Mouse (Mus musculus): ENCODE results near the gene Arl8a. TPM values are rescaled to one million over a fixed set of nuclear protein-coding genes. Genes with fewer than 3 reads are reported as not detected.
"Not testable (repeated sequence)": the region's sequence is repeated elsewhere in the genome, so short reads cannot be mapped to it uniquely, and the experiment has no call there.

Arl8a gene
- polyA plus RNA-seq, 1 experiment: 61.0 TPM

DNA sequence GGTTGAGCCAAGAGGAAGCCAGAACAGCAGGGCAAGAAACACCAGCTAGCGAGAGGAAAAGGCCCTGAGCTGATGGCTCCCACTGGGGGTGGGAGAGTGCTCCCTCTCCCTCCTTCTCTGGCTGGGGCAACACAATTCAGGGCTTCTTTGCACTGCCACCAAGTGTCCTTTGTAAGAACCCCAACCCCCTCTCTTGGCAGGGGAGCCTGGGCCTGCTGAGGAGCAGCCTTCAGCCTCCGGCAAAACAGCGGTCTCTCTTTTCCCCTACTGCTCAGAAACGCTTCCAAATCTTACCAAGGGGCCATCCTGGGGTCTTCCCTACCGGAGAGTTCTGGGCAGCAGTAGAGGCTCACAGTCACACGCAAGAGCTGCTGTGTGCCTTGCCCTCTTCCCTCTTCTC lies 16.1 kb downstream of the Arl8a start:
- no peak for DNase-seq (ENCODE audit: low read depth, low spot score)
- 77% methylated on average over 6 of the region's 6 CpGs for WGBS

DNA sequence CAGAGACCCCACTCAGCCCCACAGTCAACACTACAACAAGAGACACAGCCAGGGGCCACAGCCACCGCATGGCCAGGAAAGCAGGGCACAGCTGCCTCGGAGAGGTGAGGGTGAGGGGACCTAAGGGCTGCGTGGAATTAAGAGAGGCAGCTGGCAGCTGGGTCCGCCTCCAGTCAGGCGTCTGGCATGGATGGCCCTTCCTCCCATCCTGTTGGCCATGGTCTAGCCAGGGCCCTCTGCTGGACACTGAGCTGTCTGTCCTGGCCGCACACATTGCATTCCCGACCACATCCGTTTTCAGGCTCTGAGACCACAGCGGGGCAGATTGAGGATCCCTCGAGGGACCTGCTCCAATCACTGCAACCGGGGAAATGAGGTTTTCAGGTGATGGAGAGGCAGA lies 20.8 kb downstream of the Arl8a start, which contains the start of gene Gpr37l1:
Gpr37l1 (minus strand) TSS at position 247 of the 400 bp plus-strand sequence.
- DNase-seq (ENCODE audit: low read depth, low spot score): no peak
- WGBS: 71% methylated on average over 11 of the region's 11 CpGs

DNA sequence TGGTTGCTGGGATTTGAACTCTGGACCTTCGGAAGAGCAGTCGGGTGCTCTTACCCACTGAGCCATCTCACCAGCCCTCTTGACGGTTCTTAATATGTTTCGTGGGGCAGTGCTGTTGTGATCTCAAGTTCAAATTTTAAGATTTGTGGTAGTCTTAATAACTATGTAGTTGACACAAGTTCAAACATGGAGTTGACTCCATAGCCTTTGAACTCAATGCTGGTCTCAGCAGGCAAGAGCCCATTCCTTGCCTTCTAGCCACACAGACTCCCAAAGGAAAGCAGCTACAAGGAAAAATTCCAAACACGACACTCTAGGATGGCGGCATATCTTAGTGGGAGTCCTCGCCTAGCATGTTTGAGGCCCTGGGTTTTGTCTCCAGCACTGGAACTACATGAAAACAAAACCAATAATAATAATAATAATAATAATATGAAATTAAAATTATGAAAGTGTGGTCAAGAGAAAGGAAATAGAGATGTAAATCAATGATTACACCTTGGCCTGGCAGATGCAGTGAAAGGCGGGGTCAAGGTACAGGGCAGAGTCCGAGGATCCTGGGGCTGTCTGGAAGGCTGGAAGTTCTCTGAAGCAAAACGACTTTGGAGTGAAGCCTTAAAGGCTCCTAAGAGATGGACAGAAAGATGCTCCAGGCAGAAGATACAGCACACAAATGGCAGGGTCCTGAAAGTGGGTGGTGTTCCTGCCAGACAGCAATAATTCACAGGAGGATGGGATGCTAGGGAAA lies 22.0 kb downstream of the Arl8a start:
- 76% methylated on average over 10 of the region's 10 CpGs for WGBS

DNA sequence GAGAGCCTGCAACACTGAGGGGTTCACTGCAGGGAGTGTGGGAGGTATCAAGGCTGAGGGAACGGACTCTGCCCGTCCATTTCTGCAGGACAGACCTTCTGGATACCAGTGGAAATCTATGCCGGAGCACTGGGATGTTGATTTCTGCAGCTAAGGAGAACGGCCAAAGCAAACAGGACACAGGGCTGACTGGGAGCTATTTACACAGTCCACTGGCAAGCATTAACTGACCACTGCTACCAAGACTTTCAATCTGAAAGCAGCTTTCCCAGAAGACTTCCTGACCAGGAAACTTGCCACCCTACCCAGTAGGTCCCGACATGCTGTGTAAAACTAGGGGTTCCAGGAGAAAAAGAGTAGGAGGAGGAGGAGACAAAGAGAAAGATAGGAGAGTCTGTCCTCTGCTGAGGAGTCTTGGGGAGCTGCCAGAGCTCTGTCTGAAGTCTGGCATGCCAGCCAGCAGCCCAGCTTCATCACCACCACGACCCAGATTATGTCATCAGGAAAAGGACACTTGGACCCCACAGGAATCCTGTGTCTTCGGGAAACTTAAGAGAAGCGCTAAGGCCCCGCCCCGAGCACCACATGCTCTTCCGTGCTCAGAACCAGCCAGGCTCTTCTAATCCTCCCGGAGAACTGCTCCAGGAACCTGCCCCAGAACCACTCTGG lies 23.1 kb downstream of the Arl8a start:
- no peak for DNase-seq (ENCODE audit: low read depth, low spot score)
- 22% methylated on average over 12 of the region's 12 CpGs for WGBS

More for the DNA sequence above, 22.0 kb downstream of the Arl8a start:
- DNase-seq (ENCODE audit: low read depth, low spot score): no peak

DNA sequence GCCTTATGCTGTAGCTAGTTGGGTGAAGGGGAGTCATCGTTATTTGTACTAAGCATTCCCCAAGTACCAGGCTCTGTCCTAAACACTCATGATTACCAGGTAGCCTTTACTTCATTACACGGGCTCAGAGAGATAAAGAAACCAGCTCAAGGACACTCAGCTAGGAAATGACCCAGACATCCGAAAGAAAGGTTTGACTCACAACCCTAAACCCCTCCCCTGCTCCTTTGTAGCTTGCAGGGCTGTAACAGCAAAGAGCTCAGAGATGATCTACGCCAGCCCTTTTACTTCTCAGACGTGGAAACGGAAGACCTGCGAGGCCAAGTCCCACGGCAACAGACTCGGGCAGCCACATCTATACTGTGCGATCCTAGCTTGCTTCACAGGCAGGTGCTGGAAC lies 23.7 kb downstream of the Arl8a start:
- WGBS: 44% methylated on average over 10 of the region's 10 CpGs
- DNase-seq (ENCODE audit: low read depth, low spot score): no peak

DNA sequence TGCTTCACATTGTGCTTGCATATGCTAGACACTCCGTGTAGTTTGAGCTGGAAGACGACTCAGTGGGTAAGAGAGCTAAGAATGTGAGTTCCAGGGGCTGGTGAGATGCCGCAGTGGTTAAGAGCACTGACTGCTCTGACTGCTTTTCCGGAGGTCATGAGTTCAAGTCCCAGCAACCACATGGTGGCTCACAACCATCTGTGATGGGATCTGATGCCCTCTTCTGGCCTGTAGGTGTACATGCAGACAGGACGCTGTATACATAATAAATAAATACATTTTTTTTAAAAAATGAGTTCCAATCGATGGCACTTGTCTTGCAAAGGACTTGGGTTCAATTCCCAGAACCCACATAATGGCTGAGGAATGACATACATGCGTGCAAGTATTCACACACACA lies 24.6 kb downstream of the Arl8a start:
- 79% methylated on average over 7 of the region's 7 CpGs for WGBS
- DNase-seq (ENCODE audit: low read depth, low spot score): no peak

DNA sequence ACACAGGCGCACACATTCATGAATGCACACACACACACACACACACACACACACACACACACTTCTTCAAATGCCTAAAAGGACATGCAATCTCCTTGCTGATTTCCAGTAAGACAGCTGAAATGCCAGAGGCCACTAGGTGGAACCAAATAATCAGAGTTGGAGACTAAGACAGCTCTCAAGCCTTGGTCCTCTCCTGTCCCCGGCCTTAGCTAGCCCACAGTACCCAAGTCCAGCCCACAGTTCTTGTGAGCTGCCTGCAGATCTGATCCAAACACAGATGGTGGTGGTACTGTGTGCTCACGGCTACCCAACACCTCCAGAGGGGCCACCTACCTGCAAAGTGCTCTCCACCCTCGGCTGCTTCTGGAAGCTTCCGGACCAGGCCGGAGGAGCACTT lies 25.4 kb downstream of the Arl8a start:
- WGBS: 42% methylated on average over 6 of the region's 6 CpGs
- DNase-seq (ENCODE audit: low read depth, low spot score): no peak

DNA sequence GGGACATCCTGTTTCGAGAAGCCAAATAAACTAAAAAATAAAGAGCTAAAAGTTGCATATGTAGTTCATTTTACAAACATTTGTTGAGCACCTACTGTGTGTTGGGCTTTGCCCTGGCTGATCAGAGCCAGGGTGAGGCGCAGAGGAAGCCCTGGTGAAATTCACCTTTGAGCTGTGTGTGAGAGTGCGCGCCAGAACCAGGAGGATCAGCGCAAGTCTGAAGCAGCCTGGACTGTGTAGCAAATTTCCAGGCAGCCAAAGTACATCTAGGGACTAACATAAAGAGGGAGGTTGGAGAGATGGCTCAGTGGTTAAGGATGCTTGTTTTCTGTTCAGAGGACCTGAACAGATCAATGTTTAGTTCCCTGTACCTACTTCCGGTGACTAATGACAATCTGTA lies 26.7 kb downstream of the Arl8a start:
- no peak for DNase-seq (ENCODE audit: low read depth, low spot score)
- 86% methylated on average over 6 of the region's 6 CpGs for WGBS

DNA sequence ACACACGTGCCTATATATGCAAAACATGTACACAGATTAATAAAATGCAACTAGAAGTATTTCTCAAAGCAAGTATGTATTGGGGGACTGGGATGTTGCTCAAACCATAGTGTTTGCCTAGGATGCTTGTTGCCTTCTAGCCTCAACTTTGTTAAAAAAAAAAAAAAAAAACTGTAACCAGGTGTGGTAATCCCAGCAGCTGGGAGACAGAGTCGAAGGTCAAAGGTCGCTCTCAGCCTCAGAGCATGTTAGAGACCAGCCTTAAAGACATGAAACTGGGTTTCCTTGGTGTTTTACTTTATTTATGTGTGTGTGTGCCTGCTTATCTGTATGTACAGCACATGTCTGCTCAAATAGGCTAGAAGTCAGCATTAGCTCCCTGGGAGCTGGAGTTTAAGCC lies 28.6 kb downstream of the Arl8a start:
- DNase-seq (ENCODE audit: low read depth, low spot score): no peak

DNA sequence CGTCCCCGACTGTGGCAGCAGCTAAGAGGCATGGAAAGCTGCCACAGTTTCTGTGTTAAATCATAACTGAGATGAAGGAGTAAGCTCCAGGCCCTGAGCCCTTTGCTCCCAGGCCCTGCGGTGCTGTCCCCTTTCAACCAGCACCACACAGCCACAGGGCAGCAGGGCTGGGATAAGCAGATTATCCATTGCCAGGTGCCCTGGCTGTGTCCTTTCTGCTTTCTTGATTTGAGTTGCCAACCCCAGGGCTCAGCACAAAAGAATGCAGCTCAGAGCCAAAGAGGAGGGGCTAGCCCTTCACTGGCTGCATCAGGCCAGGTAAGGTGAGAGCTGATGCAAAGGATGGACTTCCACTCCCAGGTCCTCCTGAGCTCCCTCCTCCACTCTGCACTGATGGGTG lies 31.1 kb downstream of the Arl8a start:
- WGBS: 93% methylated on average over 3 of the region's 3 CpGs
- no peak for DNase-seq (ENCODE audit: low read depth, low spot score)

More for the DNA sequence above, 28.6 kb downstream of the Arl8a start:
- WGBS: 40% methylated on average over 3 of the region's 3 CpGs

DNA sequence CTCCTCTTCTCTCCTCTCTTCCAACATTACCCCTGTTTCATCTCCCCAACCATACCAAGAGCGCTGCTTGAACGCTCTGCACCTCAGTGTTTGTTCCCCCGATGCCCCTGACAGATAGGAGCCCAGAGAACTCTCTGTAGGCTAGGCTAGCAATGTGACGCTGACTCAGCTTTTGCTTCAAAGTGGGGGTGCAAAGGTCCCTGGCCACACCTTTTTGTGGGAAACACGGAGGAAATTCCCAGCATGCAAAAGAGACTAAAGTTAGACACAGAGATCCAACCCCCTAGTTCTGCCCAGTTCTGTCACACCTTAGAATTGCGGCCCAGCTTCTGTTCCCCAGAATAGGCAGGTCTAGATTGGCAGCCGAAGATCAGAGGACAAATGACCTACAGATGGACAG lies 32.2 kb downstream of the Arl8a start:
- DNase-seq (ENCODE audit: low read depth, low spot score): no peak
- 40% methylated on average over 7 of the region's 7 CpGs for WGBS

DNA sequence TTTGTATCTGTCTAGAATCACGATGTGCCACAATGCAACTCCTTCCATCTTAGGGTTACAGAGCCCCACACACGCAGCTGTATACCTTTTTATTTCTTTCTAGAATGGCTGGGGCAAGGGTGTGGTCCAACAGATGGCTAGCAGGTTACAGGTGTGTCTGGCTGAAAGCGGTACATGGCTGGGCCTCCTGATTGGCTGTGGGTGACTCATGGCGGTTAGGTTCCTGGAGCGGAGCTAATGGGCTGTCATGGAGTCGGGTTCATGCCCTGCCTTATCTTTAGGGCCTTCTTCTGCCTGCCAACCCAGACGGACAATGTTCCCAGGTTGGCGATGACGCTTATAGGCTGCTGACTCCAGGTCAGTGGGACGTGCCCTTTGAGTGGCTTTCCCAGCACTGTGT lies 34.2 kb downstream of the Arl8a start:
- peak; percentile 95 for DNase-seq (ENCODE audit: low read depth, low spot score)
- WGBS: 30% methylated on average over 10 of the region's 10 CpGs

DNA sequence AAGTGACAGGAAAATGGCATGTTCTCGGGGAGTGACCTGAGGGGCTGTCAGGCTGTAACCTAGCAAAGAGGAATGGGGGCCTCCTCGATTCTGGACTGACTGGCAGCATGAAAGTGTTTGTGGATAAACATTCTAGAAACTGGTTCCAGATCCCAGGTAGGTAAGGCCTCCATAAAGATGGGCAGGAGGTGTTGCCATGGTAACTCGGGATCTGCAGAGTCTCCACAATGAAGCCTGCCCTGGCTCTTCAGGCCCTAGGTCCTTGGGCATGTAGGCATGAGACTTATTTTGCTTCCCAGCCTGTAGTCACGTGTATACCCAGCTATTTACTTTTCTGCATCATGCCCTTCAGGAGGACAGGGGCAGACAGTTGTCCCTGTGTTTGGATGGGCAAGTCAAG lies 34.7 kb downstream of the Arl8a start:
- no peak for DNase-seq (ENCODE audit: low read depth, low spot score)
- WGBS: 31% methylated on average over 4 of the region's 4 CpGs

DNA sequence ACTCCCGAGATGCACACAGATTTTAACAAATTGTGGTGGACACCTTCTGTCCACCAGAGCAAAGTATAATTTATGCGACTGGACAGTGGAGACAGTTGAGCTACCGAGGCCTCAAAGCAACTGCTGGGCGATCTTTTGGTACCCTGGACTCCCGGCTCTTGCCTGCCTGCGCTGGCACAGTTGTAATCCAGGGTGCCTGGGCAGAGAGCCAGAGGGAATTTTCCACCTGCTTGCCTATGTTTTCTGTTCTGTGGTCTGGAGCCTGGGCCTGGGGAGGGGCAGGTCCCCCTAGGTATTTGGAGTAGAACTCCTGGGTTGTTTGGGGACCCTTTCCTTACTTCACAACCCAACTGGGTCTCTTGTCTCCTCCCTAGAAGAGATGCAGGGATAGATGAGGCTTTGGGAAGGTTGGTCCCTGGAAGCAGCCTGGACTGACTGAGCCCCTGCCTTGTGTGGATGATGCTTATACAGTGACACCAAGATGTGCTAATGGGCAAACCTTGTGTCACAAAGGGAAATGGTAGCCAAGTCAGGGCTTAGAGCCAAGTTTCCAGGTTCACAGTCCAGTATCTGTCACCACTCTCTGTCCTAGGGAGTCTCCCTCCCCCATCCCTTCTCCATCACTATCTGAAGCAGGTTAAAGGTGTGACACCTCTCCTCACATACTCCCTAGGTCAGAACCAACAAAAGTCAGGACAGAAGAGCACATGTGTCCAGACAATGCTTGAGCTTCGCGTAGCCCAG lies 35.4 kb downstream of the Arl8a start:
- no peak for DNase-seq (ENCODE audit: low read depth, low spot score)
- WGBS: 39% methylated on average over 8 of the region's 8 CpGs

DNA sequence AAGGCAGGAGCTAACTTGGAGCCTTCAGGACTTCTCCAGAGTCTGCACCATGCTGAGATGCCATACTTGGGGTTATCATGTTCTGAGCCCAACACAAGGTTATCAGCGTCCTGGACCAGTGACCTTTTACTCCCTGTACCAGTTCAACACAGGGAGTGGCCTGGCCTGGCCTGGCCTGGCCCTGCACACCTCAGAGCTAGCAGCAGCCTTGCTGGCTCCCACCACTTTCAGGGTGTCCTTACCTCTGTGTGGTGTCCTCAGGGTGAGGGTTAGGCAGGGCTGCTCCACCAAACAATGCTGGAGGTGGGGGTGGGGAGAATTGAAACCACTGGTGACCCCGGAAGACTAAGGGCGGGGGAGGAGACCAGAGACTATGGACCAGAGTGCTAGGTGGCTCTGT lies 36.4 kb downstream of the Arl8a start:
- no peak for DNase-seq (ENCODE audit: low read depth, low spot score)
- 24% methylated on average over 3 of the region's 3 CpGs for WGBS

DNA sequence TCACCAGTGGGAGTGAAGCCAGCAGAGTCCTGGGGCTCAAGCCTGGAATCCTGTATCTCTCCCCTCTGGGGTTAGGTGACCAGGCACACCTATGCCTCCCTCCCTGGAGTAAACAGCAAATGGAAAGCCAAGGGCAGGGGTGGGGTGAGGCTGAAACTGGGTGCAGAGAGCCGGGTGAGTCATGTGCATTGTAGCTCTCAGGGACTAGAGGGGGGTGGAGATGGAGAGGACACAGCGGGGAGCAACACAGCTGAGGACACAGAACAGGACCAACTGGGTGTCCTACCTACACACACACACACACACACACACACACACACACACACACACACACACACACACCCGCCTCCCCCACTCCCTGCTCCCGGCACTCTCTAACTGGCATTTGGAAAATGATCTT lies 36.8 kb downstream of the Arl8a start:
- WGBS: 43% methylated on average over 2 of the region's 4 CpGs
- peak; percentile 87 for DNase-seq (ENCODE audit: low read depth, low spot score)

DNA sequence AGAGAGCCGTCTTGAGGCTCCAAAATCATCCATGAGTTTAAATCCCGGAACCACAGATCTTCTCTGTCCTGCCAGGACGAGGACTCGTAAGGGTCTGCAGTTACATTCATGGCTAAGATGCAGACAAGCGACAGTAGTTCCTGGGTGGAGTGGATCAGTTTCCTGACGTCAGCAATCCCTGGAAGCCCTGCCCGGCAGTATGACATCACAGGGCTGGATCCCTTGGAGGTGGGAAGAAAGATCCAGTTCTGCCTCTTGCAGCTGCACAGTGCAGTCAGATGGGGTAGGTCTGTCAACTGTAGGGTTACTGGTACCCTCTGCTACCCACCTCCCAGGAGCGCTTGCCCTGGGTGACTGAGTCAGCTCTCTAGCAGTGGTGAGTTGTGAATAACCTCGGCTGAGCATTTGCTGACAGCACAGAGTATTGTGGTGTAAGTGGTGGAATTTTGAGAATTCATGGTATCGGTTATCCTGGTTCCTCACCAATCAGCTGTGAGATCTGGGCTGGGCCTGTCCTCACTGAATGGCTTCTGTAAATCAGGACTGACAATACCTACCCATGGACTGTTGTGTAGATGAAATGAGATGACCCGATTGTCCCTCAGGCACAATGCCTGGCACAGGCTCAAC lies 37.4 kb downstream of the Arl8a start:
- 32% methylated on average over 11 of the region's 11 CpGs for WGBS
- no peak for DNase-seq (ENCODE audit: low read depth, low spot score)

DNA sequence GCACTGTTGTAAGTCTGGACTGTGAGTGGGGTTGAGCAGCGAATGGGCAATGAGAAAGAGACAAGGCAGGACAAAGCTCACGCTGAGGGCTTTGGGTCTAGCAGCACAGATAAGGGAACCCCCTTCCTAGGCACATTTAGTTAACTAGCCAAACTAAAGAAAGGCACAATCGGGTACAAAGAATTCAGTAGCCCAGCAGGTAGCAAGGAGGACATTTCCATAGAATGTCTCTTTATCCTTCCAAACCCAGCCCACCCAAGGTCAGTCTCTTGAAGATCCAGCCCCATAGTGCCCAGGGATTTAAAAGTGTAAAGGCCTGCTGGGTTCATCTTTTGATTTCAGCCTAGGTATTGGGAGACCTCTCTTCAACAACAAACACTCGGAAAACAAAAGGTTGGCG lies 39.3 kb downstream of the Arl8a start:
- no peak for DNase-seq (ENCODE audit: low read depth, low spot score)
- WGBS: 90% methylated on average over 5 of the region's 5 CpGs

DNA sequence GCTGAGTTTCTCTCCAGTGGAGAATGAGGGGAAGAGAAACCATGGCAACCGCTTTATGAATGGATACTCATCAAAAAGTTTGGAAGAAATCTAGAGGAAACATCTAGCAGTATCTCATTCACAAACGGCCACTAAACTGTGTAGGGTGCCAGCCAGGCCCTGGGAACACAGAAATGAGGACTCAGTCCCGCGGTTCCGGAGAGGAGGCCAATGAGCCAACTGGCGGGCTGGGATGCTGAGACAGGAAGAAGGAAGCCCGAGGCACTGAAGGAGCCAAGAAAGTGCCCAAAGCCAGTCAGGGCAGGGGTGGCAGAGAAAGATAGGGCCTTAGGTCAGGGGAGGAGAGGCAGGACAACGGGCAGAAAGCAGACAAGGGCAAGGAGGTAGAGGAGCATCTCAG lies 39.8 kb downstream of the Arl8a start:
- WGBS: 71% methylated on average over 8 of the region's 8 CpGs
- no peak for DNase-seq (ENCODE audit: low read depth, low spot score)

DNA sequence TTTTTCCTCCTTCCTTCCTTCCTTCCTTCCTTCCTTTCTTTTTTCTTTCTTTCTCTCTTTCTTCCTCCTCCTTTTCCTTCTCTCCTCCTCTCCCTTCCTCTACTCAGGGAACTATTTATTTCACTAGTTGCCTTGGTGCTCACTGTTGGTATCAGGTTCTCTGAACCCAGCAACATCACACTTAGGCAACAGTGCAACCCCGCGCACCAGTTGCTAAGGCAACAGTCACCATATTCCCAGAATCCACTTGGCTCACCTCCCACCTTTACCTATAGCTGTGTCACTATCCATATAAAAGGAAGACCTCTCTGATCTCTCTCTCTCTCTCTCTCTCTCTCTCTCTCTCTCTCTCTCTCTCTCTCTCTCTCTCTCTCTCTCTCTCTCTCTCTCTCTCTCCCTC lies 40.4 kb downstream of the Arl8a start:
- WGBS: 70% methylated on average over 2 of the region's 2 CpGs
- not testable (repeated sequence) for DNase-seq (ENCODE audit: low read depth, low spot score)
